Mouse (Mus musculus) hindbrain, embryonic 11.5 days (tissue): ENCODE measurements around the gene Tle6. TPM values are rescaled to one million over a fixed set of nuclear protein-coding genes. Genes with fewer than 3 reads are reported as not detected.
"Not testable (repeated sequence)": the region's sequence is repeated elsewhere in the genome, so short reads cannot be mapped to it uniquely, and the experiment has no call there.

ENCODE experiments used
- ATAC-seq: fragments of 200-750 bp; cut with Nextera tagmentation; 2 replicates; pipeline ENCODE4 v1.8.0; 2017; ENCODE audit warnings: mild to moderate bottlenecking, moderate TSS enrichment, moderate library complexity; ENCODE audit not compliant: low FRiP score
- DNase-seq: peaks from one replicate; pipeline ENCODE4 v3.0.0-alpha.2; 2015; ENCODE audit warnings: low spot score
- H3K27ac ChIP-seq: fragments of 300-500 bp; sonication (generic); 2 replicates; pipeline ENCODE4 v1.5.1; 2014; ENCODE audit warnings: mild to moderate bottlenecking, low read depth, low read length
- H3K27me3 ChIP-seq: fragments of 300-500 bp; sonication (generic); 2 replicates; pipeline ENCODE4 v1.6.1; 2014; ENCODE audit warnings: mild to moderate bottlenecking, low read length, moderate library complexity, mixed read lengths; ENCODE audit not compliant: control insufficient read depth, insufficient read depth
- H3K36me3 ChIP-seq: fragments of 300-500 bp; sonication (generic); 2 replicates; pipeline ENCODE4 v1.6.1; 2014; ENCODE audit warnings: mild to moderate bottlenecking, low read length, moderate library complexity, mixed read lengths; ENCODE audit not compliant: control insufficient read depth, insufficient read depth
- H3K4me1 ChIP-seq: fragments of 300-500 bp; sonication (generic); replicated peaks from 2 replicates; pipeline ENCODE4 v1.6.1; 2014; ENCODE audit warnings: low read length, mixed read lengths; ENCODE audit not compliant: control insufficient read depth, insufficient read depth
- H3K4me2 ChIP-seq: fragments of 300-500 bp; sonication (generic); replicated peaks from 2 replicates; pipeline ENCODE4 v1.6.1; 2014; ENCODE audit warnings: mild to moderate bottlenecking, low read depth, low read length
- H3K4me3 ChIP-seq: fragments of 300-500 bp; sonication (generic); 2 replicates; pipeline ENCODE4 v1.5.1; 2014; ENCODE audit warnings: low read depth, low read length
- H3K9ac ChIP-seq: fragments of 300-500 bp; sonication (generic); 2 replicates; pipeline ENCODE4 v1.6.1; 2014; ENCODE audit warnings: low read depth, low read length
- H3K9me3 ChIP-seq: fragments of 300-500 bp; sonication (generic); 2 replicates; pipeline ENCODE4 v1.6.1; 2016; ENCODE audit warnings: low read length; ENCODE audit not compliant: control insufficient read depth
- WGBS: fragments of 180-500 bp; shearing (Covaris S2); extraction: QIAGEN DNeasy Blood & Tissue Kit; methylation state at CpG from one replicate; pipeline ENCODE4 v1.1.7; 2014; 5-methylcytosine and 5-hydroxymethylcytosine counted together
- polyA plus RNA-seq: library from polyadenylated mRNA; unstranded; fragments of >200 nt; fragmentation: Nextera tagmentation; extraction: Ambion mirVana; gene quantifications from 2 replicates; pipeline ENCODE4 v1.2.1, GENCODE M21; 2014

Tle6 gene
- polyA plus RNA-seq, 1 experiment from 2014 or later = 5.1 TPM

DNA sequence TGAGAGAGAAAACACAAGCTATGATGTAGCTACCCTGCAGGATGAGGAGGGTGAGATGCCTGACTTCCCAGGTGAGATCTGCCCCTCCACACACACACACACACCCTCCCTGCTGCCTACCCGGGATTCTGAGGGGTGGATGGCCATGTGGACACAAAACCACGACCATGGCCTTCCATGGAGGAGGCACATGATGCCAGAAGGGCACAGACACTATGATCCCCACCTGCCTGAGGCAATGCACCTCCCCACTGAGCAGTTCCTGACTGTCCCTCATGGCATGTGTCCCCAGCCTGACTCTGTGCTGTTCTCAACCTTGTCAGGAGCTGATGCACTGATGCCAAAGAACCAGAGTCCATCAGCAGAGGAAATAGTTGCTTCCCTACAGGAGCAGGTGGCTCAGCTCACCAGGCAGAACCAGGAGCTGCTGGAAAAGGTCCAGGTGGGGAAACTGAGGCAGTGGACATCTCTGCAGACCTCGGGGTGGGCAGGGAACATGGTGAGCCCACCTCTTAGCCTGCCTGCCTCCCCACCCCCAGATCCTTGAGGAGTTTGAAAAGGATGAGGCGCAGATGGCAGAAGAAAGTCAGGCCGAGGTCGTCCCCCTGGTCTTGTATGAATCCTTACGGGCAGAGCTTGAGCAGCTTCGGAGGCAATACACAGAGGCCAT, 41.2 kb upstream of the Tle6 start:
- Histone ChIP-seq H3K4me2 (peak overlapping the region; percentile 69; the same call in 1 of the 2 replicates), H3K9me3 (no peaks in the 10 kb centered on the region), H3K36me3 (no peaks in the 10 kb centered on the region), H3K4me1 (peaks cover 8% of the 10 kb centered on the region), H3K4me3 (no peak overlapping the region), H3K27ac (no peak overlapping the region), H3K9ac (peak overlapping the region; percentile 75; the same call in 1 of the 2 replicates), H3K27me3 (no peaks in the 10 kb centered on the region)
- ATAC-seq (no peak), DNase-seq (no peak)
- 81% methylated on average over 8 of the region's 8 CpGs for WGBS

DNA sequence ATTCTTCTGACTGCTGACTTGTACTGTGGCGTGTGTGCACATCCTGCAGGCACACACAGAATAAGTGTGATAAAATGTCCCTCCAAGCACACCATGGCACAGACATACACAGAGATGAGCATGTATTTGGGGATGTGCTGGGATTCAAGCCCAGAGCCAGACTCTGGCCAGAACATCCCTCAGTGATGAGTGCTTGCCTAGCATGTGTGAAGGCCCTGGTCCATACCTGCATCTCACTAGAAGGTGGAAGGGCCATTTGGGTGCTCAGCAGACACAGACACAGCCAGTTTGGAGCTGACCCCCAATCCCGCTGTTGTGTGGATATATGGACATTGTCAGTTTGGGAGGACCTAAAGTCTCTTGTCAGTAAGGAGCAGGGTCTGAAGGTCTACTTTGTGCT, 40.7 kb upstream of the Tle6 start:
- Histone ChIP-seq H3K36me3 (no peaks in the 10 kb centered on the region), H3K9me3 (no peaks in the 10 kb centered on the region), H3K27ac (no peak overlapping the region), H3K4me2 (no peak overlapping the region), H3K4me3 (no peak overlapping the region), H3K9ac (no peak overlapping the region), H3K4me1 (peaks cover 8% of the 10 kb centered on the region), H3K27me3 (no peaks in the 10 kb centered on the region)
- no peak for ATAC-seq
- DNase-seq = no peak
- WGBS = 88% methylated on average over 2 of the region's 2 CpGs

DNA sequence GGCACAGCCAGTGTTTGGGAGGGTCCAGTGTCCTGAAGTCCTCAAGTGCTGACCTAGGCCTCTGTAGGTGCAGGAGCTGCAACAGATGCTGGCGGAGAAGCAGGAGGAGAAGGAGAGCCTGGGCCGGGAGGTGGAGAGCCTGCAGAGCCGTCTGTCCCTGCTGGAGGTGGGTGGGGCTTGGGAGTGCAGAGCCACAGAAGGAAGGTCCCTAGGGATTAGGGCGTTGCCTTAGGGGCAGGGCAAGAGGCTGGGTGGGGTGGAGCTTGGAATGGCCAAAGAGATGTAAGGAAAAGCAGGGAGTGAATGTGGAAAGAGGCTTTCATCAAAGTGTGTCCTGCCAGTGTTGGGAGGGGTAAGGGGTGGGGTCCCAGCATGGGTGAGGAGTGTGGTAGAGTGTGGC, 40.0 kb upstream of the Tle6 start:
- H3K27me3 ChIP-seq, DNase-seq, H3K4me1 ChIP-seq, H3K27ac ChIP-seq, H3K4me2 ChIP-seq, H3K36me3 ChIP-seq, H3K4me3 ChIP-seq, H3K9ac ChIP-seq, ATAC-seq, H3K9me3 ChIP-seq: not testable (repeated sequence)
- WGBS = 59% methylated on average over 4 of the region's 4 CpGs

DNA sequence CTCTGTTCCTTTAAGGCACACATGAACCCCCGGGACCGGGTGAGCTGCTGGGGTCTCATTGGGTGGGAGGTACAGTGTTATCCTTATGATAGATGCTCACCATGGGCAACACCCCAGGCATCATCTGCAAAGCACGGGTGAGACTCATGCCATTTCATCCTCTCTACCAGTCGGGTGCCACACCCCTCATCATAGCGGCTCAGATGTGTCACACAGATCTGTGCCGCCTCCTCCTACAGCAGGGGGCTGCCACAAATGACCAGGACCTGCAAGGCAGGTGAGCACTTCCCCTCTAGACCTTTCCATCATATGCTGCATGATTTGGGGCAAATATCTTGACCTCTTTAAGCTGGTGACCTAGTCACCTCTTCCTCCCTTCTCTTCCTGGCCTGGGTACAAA, 37.2 kb upstream of the Tle6 start:
- no peak overlapping the region for H3K9ac ChIP-seq
- 80% methylated on average over 6 of the region's 6 CpGs for WGBS
- H3K36me3 ChIP-seq = no peaks in the 10 kb centered on the region
- no peak overlapping the region for H3K4me2 ChIP-seq
- no peak for ATAC-seq
- no peak overlapping the region for H3K27ac ChIP-seq
- H3K4me1 ChIP-seq = peaks cover 8% of the 10 kb centered on the region
- DNase-seq = no peak
- H3K27me3 ChIP-seq = 0 out of 2 replicates have a peak, but pooled peaks cover 2% of the 10 kb centered on the region
- no peak overlapping the region for H3K4me3 ChIP-seq
- no peaks in the 10 kb centered on the region for H3K9me3 ChIP-seq

DNA sequence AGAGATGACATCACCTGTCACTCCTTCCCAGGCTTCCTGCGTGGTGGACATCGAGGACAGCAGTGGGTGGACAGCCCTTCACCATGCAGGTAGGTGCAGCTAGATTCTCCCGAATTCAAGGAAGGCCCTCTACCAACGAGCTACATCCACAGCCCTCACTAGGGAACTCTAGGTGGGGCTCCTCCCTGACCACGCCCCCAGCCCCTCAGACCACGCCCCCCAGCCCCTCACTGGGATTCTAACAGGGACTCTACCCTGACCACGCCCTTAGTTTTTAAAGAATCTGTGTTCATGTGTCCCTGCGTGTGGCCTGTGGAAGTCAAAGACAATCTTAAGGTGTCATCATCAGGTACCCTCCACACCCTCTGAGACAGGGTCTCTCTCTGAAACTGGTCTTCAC, 35.5 kb upstream of the Tle6 start:
- H3K27me3 ChIP-seq = 0 out of 2 replicates have a peak, but pooled peaks cover 2% of the 10 kb centered on the region
- no peaks in the 10 kb centered on the region for H3K36me3 ChIP-seq
- H3K9ac ChIP-seq = no peak overlapping the region
- H3K4me1 ChIP-seq = no peaks in the 10 kb centered on the region
- H3K27ac ChIP-seq = no peak overlapping the region
- H3K4me3 ChIP-seq = no peak overlapping the region
- H3K4me2 ChIP-seq = no peak overlapping the region
- no peak for ATAC-seq
- DNase-seq = no peak
- H3K9me3 ChIP-seq = no peaks in the 10 kb centered on the region
- WGBS = 26% methylated on average over 8 of the region's 8 CpGs

DNA sequence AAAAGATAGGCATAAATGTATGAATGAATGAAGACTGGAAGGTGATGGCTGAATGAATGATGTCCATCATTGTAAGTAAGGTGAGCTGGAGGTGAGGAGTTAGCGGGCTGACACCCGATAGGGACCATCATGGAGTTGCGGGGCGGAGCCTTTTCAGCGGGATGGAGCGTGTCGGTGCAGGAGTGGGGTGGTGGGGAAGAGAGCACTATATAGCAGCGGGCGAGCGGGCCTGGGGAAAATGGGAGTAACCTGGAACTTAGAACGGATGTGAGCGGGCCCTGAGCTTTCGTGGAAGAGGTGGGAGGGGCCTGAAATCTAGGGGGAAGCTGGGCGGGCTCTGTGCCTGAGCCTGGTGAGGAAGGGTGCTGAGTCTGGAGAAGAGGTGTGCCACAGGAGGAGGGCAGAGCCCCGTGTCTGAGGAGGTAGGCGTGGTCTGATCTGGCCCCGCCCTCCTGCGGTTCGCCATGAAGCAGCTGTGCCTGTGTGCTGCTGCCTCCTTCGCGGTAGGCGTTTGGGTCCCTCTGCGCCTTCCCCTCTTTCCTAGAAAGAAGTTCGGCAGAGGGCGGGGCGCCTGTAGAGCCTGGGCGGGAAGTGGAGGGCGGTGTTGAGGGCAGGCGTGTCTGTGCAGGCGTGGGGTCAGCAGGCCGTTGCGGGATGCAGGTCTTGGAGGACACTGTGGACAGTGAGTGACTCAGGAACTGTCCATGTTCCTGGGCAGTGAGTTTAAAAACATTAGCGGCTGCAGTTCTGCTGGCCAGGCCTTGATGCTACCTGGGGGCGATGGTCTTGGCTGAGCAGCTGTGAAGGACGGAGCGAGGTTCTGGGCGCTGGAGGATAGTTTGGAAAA, 32.6 kb upstream of the Tle6 start:
- 3% methylated on average over 37 of the region's 37 CpGs for WGBS
- peak; percentile 85 for DNase-seq
- H3K36me3 ChIP-seq = no peaks in the 10 kb centered on the region
- peak; percentile 88 for ATAC-seq
- no peak overlapping the region for H3K27ac ChIP-seq
- H3K9ac ChIP-seq = peak overlapping the region; percentile 40; the same call in 1 of the 2 replicates
- H3K4me1 ChIP-seq = no peaks in the 10 kb centered on the region
- H3K4me2 ChIP-seq = peak overlapping the region; percentile 49
- peak overlapping the region; percentile 38 for H3K4me3 ChIP-seq
- no peaks in the 10 kb centered on the region for H3K9me3 ChIP-seq
- 0 out of 2 replicates have a peak, but pooled peaks cover 2% of the 10 kb centered on the region for H3K27me3 ChIP-seq

DNA sequence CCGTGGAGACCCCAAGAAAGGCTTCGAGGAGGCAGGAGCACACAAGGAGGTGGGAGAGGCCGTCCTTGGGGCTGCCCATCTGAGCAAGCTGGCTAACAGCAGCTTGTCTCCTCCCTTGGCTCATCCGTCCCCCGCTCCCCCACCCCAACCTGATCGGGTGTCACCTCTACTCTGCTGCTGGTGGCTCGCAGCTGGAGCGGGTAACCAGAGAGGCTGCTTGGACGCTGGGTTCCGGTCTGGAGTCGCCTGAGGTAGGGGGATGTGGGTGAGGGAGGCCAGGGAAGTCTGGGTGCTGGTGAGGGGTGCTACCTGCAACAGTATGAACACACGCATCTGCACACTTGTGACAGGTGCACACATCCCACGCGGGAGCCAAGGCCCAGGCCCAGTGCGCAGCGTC, 27.5 kb upstream of the Tle6 start, which contains the start of gene Ankrd24:
Ankrd24 (plus strand) TSS at position 151 of the 400 bp plus-strand sequence.
- peak within 1 kb of the TSS; percentile 80 for H3K9ac ChIP-seq
- H3K27ac ChIP-seq = peak within 1 kb of the TSS; percentile 80
- 78% methylated on average over 16 of the region's 16 CpGs for WGBS
- DNase-seq (no peak), ATAC-seq (no peak)
- H3K4me2 ChIP-seq = peak within 1 kb of the TSS; percentile 61
- H3K9me3 ChIP-seq = no peaks in the 10 kb centered on the region
- H3K4me3 ChIP-seq = peak within 1 kb of the TSS; percentile 64
- peaks cover 3% of the 10 kb centered on the region; the same call in 1 of the 2 replicates for H3K4me1 ChIP-seq
- H3K27me3 ChIP-seq = no peaks in the 10 kb centered on the region
- 0 out of 2 replicates have a peak, but pooled peaks cover 1% of the 10 kb centered on the region for H3K36me3 ChIP-seq

DNA sequence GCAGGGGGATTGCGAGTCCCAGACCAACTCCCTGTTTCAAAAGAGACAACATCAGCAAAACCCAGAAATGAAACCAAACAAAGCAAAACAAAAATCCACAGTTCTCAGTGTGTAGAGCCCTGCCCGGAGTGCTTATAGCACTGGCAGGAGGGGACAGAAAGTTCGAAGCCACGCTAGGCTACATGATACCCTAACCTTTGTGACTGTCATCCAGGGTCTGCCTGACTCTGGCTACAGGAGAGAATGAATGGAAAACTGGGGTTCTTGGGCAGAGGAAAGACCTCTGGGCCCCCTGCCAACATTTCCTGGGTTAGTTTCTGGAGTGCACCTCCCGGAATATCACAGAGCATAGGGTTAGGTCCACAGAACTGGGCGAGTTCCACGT, 27.0 kb upstream of the Tle6 start:
- peak overlapping the region; percentile 80 for H3K27ac ChIP-seq
- no peaks in the 10 kb centered on the region for H3K9me3 ChIP-seq
- H3K4me2 ChIP-seq = peak overlapping the region; percentile 61
- H3K4me1 ChIP-seq = peaks cover 3% of the 10 kb centered on the region; the same call in 1 of the 2 replicates
- peak overlapping the region; percentile 80 for H3K9ac ChIP-seq
- H3K27me3 ChIP-seq = no peaks in the 10 kb centered on the region
- H3K4me3 ChIP-seq = peak overlapping the region; percentile 64
- ATAC-seq (peak; percentile 39), DNase-seq (no peak)
- 0 out of 2 replicates have a peak, but pooled peaks cover 3% of the 10 kb centered on the region for H3K36me3 ChIP-seq
- 67% methylated on average over 7 of the region's 7 CpGs for WGBS
